Mouse (Mus musculus): ENCODE results near the gene Ednra.

Gene Ednra

GRCm38 (mm10) chr8:77724046-77724930 lies at the start of gene Ednra:
Gene Ednra, minus strand, starts transcription at chr8:77724464.
- DNase-seq (ENCODE audit: low read depth, low spot score): peak; percentile 80

DNA sequence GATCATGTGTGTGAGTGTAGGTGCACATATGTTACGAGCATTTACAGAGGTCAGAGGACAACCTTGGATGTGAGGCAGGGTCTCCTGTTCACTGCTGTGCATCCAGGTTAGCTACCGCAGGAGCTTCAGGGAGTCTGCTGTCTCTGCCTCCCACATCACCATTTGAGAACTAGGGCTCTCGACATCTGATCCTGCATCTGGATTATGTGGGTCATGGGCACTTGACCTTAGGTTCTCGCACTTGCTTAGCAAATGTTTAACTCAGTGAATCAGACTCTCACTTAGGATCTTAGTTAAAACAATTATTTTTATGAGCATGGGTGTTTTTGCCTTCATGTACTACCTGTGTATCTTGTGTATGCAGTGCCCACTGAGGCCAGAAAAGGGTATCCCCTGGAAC lies 49.6 kb upstream of the Ednra start:
- DNase-seq (ENCODE audit: low read depth, low spot score): no peak

DNA sequence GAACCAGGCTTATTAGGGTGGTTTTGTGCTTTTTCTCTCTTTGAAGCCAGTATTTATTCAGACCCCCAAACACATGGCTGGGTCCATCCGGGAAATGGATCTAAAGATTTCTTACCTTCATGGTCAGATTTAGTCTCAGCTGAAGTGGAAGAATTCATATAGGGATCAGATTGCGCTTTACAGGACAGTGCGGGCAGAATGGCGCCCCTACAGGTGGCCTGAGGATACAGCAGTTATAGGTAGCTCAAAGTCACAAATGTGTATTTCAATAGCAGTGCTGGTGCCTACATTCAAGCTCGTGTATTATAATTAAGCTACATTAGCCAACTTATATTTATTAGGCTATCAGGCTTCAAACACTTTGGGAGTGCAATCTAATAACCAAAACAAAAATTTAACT lies 49.0 kb upstream of the Ednra start:
- peak; percentile 49 for DNase-seq (ENCODE audit: low read depth, low spot score)

GRCm38 (mm10) chr8:77772210-77772886 lies 48.1 kb upstream of the Ednra start:
- no peak for DNase-seq (ENCODE audit: low read depth, low spot score)

DNA sequence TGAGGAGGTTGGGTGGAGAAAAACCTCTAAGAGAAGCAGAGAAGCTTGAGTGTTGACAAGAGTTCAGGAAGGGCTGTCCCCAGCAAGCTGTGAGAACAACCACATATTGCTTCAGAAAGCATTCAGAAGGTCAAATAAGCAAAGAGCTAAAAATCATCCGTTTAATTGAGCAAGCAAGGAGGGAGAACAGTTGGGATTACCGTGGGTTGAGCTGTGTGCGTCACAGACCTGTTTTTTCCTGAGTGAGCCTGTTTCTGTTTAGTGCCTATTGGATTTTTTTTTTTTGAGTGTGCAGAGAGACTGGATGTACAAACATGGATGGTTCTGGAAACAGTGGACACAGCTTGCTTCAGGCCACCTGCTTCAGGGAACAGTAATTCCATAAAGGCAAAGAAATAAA lies 46.7 kb upstream of the Ednra start:
- no peak for DNase-seq (ENCODE audit: low read depth, low spot score)

GRCm38 (mm10) chr8:77768916-77769315 lies 44.7 kb upstream of the Ednra start:
- no peak for DNase-seq (ENCODE audit: low read depth, low spot score)

DNA sequence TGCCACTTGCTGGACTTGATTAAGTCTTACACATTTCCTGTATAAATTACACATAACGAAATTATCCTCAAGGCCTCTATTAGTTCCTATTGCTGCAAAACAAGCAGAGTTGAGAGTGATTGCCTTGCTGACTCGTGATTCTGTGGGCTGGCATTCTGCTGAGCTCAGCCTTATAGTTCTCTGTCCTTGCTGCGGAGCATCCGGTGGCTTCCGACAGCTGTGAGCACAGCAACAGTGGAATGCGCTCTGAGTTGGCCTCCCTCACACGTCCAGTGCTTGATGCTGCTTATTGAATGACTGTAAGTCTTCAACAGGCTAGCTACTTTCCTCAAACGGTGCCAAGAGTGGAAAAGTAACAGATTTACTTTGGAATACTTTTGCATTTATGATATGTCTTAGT lies 40.0 kb upstream of the Ednra start:
- no peak for DNase-seq (ENCODE audit: low read depth, low spot score)

GRCm38 (mm10) chr8:77762967-77763366 lies 38.7 kb upstream of the Ednra start:
- no peak for DNase-seq (ENCODE audit: low read depth, low spot score)

GRCm38 (mm10) chr8:77755441-77755840 lies 31.2 kb upstream of the Ednra start:
- no peak for DNase-seq (ENCODE audit: low read depth, low spot score)

GRCm38 (mm10) chr8:77753796-77754195 lies 29.5 kb upstream of the Ednra start:
- no peak for DNase-seq (ENCODE audit: low read depth, low spot score)

GRCm38 (mm10) chr8:77752041-77752440 lies 27.8 kb upstream of the Ednra start:
- no peak for DNase-seq (ENCODE audit: low read depth, low spot score)

GRCm38 (mm10) chr8:77750407-77750806 lies 26.1 kb upstream of the Ednra start:
- DNase-seq (ENCODE audit: low read depth, low spot score): no peak

DNA sequence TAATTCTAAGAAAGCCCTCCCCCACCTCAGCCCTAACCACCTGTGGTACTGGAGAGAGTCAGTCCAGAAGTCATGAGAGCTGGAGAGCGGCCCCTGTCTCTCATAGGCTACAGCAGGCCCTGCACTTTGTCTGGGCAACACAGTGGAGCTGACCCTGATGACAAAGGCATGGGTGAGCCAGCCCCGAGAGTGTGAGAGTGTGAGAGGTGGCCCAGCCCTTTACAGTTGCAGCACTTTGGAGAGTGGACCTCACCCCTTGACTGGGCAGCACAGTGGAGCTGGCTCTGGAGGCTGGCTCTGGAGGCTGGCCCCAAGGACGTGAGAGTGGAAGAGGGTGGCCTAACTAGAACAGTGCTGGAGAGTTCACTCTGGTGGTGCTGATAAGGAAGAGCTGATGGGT lies 20.2 kb upstream of the Ednra start:
- no peak for DNase-seq (ENCODE audit: low read depth, low spot score)

GRCm38 (mm10) chr8:77742395-77742794 lies 18.1 kb upstream of the Ednra start:
- DNase-seq (ENCODE audit: low read depth, low spot score): no peak

DNA sequence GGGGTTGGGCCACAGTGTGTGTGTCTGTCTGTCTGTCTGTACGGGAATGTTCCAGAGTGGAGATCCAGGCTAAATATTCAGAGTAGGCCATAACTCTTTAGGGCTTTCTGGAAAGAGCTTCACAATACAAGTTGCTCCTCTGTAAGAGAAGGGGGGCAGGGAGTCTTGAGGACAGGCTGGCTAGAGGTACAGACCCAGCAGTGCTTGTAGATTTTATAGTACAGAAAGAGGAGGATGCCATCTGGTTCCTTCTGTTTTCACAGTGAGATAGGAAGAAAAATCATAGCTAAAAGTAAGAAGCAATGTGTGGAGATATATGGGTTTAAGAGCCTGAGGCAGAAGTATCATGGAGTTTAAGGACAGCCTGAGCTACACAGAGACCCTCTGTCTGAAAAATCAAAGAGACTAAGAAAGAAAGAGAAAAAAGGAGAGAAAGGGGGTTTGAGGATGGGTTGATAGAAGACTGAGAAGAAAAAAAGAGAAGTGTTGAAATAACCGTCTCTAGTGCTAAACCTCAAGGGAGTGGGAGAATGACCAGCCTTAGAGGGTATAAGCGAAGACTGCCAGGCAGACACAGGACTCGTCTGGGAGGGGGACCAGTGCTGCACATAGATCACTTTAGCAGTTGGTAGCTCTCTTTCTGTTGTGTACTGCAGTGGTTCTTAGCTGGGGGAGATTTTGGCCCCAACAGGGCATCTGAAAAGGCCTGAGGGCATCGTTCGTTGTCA lies 16.9 kb upstream of the Ednra start:
- no peak for DNase-seq (ENCODE audit: low read depth, low spot score)

- no peak for DNase-seq (ENCODE audit: low read depth, low spot score)
Measured at GRCm38 (mm10) chr8:77738419-77738818, 14.2 kb upstream of the Ednra start.

- DNase-seq (ENCODE audit: low read depth, low spot score): no peak
Measured at GRCm38 (mm10) chr8:77737327-77737726, 13.1 kb upstream of the Ednra start.

DNA sequence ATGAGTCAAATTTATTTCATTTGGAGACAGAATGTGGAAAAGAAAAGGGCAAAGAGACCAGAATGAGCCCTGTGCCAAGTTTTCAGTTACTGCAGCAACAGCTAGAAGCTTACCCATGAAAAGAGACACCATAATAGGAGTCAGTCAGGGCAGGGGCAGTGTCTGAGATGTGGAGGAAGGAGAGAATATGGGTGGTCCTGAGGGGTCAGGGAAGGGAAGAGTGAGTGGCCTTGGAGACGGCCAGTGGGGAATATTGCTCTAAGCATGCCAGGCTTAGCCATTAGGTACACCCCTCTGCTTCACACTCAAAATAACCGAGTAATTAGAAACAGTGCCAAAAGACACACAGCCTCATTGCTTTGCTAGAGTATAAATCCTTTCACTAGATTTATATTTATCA lies 9.5 kb upstream of the Ednra start:
- no peak for DNase-seq (ENCODE audit: low read depth, low spot score)

DNA sequence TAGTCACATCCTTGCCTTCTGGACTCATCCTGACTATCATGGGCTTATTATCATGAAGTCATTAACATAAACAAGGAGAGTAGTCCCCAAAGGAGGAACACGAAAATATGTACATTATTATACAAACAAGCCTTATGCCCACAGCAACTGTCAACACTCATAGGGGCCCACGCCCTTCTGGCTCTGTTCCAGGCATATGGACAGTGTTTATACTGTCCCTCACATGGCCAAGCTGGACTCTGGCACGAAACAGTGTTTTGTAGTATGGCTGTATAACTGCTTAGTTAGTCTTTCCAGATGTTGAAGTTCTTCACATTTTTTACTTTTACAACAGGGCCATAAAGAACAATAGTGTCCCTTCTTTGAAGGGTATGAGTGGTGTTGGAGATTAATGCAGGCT lies 8.7 kb upstream of the Ednra start:
- no peak for DNase-seq (ENCODE audit: low read depth, low spot score)

- no peak for DNase-seq (ENCODE audit: low read depth, low spot score)
Measured at GRCm38 (mm10) chr8:77725406-77725805, 1.1 kb upstream of the Ednra start.

DNA sequence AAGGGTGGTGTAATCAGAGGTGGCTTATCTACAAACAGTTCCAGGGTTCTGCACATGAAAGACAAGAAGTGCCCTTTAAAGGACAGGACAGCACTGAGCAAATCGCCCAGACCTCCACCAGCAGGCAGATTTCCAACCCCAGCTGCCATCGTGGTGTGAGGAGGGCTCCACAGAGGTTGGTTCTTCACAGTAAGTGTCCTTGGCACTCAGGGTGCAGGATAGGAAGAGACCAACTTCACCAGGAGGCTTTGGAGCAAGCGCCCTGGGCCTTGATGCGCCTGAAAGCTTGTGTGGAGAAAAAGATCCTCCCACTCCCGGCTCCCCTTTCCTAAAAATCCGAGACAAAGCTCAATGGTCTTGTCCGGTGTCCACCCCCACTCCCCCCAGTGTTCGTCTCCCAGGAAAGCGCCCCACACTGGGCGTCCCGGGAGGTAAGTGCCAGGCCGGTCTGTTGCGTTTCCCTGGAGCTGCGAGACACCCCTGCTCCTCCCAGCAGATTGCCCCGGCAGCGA lies 674 bp downstream of the Ednra start:
- no peak for DNase-seq (ENCODE audit: low read depth, low spot score)

DNA sequence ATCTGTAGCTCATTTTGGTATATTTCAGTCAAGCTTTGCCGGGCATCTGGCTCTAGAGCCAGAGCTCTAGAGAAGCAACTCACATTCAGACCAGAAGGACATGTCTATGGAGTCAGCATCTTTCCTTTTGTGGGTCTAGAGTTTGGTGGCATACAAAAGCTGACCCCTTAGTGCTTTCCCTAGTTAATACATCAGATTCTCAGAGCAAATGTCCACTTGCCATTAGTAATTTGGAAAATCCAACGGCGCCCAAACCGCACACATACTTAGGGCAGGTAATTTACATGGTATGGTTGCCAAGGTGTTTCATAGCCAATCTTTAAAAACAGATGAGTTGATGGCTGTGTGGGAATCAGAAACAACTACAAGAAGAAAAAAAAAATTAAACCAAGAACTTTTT lies 1.2 kb downstream of the Ednra start:
- DNase-seq (ENCODE audit: low read depth, low spot score): no peak
